Mouse (Mus musculus): ENCODE measurements around the gene Sri.

GRCm38 (mm10) chr5:8112246-8112645, 66.4 kb downstream of the Sri start:
- no peak for TF ChIP-seq CTCF (IDR thresholded peaks at IDR 0.05; ENCODE audit: borderline replicate concordance, insufficient read depth, low read length)
- no peak for TF ChIP-seq POLR2A (IDR thresholded peaks at IDR 0.05; ENCODE audit: low read depth, low read length)

All from embryonic fibroblast, embryonic 13.5 days (primary cell).